Mouse (Mus musculus): ENCODE measurements around the gene Srpk2. TPM values are rescaled to one million over a fixed set of nuclear protein-coding genes. Genes with fewer than 3 reads are reported as not detected.
A peak's percentile ranks its signal among the peaks of the same experiment; 100 is the strongest.
"Not testable (repeated sequence)": the region's sequence is repeated elsewhere in the genome, so short reads cannot be mapped to it uniquely, and the experiment has no call there.

The Srpk2 gene
- total RNA-seq, 2 experiments from 2014 or later, result 43.0 to 50.7 TPM

GRCm38 (mm10) chr5:23615586-23616269, 68.7 kb downstream of the Srpk2 start:
- no peak for DNase-seq

- peak; percentile 46 for DNase-seq
Observed at GRCm38 (mm10) chr5:23612856-23613255, 71.6 kb downstream of the Srpk2 start.

GRCm38 (mm10) chr5:23604036-23604705, 80.2 kb downstream of the Srpk2 start:
- no peak for DNase-seq

- DNase-seq, result no peak
Observed at GRCm38 (mm10) chr5:23599750-23600537, 84.5 kb downstream of the Srpk2 start.

- peak; percentile 32 for DNase-seq
Observed at GRCm38 (mm10) chr5:23599171-23599570, 85.2 kb downstream of the Srpk2 start.

GRCm38 (mm10) chr5:23598491-23598890, 85.9 kb downstream of the Srpk2 start:
- peak; percentile 69 for DNase-seq

GRCm38 (mm10) chr5:23597999-23598398, 86.4 kb downstream of the Srpk2 start:
- DNase-seq, result no peak

- DNase-seq, result no peak
Observed at GRCm38 (mm10) chr5:23597260-23597864, 87.1 kb downstream of the Srpk2 start.

GRCm38 (mm10) chr5:23596326-23596965, 88.0 kb downstream of the Srpk2 start:
- no peak for DNase-seq

- DNase-seq, result not testable (repeated sequence)
Observed at GRCm38 (mm10) chr5:23590298-23590697, 94.1 kb downstream of the Srpk2 start.

- no peak for DNase-seq
Observed at GRCm38 (mm10) chr5:23587614-23588013, 96.8 kb downstream of the Srpk2 start.

- no peak for DNase-seq
Observed at GRCm38 (mm10) chr5:23586531-23587453, 97.6 kb downstream of the Srpk2 start.

GRCm38 (mm10) chr5:23581484-23582060, 102.8 kb downstream of the Srpk2 start:
- DNase-seq, result no peak

- no peak for DNase-seq
Observed at GRCm38 (mm10) chr5:23579120-23579880, 105.1 kb downstream of the Srpk2 start.

GRCm38 (mm10) chr5:23578322-23578957, 106.0 kb downstream of the Srpk2 start:
- no peak for DNase-seq

GRCm38 (mm10) chr5:23577847-23578246, 106.6 kb downstream of the Srpk2 start:
- no peak for DNase-seq

- DNase-seq, result no peak
Observed at GRCm38 (mm10) chr5:23576336-23577094, 107.9 kb downstream of the Srpk2 start.

GRCm38 (mm10) chr5:23573942-23574341, 110.5 kb downstream of the Srpk2 start:
- no peak for DNase-seq

All from adrenal gland, postnatal 10 days (tissue).